ENCODE assay signal across 13 mouse cellular contexts in the genomic region with DNA sequence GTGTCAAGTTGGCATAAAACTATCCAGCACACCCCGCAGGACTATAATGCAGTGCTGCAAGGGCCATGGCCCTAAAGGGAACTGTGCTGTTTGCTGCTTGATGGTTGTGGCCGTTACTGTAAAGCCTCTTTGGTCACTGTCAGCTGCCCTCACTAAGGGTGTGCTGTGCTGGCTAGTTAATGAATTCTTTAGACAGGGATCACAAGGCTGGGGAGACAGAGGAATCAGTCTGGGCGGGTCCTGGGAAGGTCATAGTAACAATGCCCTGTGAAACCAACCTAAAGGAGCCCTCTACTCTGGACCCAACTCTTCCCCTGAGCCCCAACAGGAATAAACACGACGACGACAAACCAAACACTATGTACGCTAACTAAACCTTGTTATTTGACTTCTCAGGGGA. TPM values are rescaled to one million over a fixed set of nuclear protein-coding genes. Genes with fewer than 3 reads are reported as not detected.
"Had no signal": no experiment of that assay in that cellular context is flagged by ENCODE, and none has a peak within 500 bp of the region (broad histone marks: within the 10 kb centered on the region; RNA-seq: fewer than 3 reads in every experiment).

No protein-coding gene starts in this region.

- H3K4me3 ChIP-seq: hindbrain, embryonic 15.5 days; limb, embryonic 13.5 days; midbrain, embryonic 13.5 days; neural tube, embryonic 12.5 days had no signal

- H3K9ac ChIP-seq: hindbrain, embryonic 15.5 days; limb, embryonic 13.5 days; midbrain, embryonic 13.5 days; neural tube, embryonic 12.5 days had no signal

- H3K4me2 ChIP-seq: hindbrain, embryonic 15.5 days; limb, embryonic 13.5 days; midbrain, embryonic 13.5 days; neural tube, embryonic 12.5 days had no signal

- H3K9me3 ChIP-seq: hindbrain, embryonic 15.5 days; limb, embryonic 13.5 days; midbrain, embryonic 13.5 days; neural tube, embryonic 12.5 days had no signal

- DNase-seq: left cerebral cortex, postnatal 4 days; lung, adult 18-20 months; right cerebral cortex, postnatal 14 days; thymus, adult 18-20 months; thymus, postnatal 14 days had no signal

- ATAC-seq: intestine, embryonic 16.5 days; midbrain, embryonic 13.5 days had no signal

- H3K27ac ChIP-seq: hindbrain, embryonic 15.5 days; limb, embryonic 13.5 days; liver, embryonic 14.5 days; midbrain, embryonic 13.5 days; neural tube, embryonic 12.5 days had no signal

RNA-seq across cellular contexts. Expression of a gene that starts 21.0 kb away (rescaled TPM):
- polyA plus RNA-seq: liver, adult 2 months had no signal

RNA-seq across cellular contexts. Expression of a gene that starts 58.4 kb away (rescaled TPM):
- total RNA-seq: megakaryocyte-erythroid progenitor cell, adult 5-6 weeks had no signal
